Mouse (Mus musculus): ENCODE results near the gene Map2k6.

DNA sequence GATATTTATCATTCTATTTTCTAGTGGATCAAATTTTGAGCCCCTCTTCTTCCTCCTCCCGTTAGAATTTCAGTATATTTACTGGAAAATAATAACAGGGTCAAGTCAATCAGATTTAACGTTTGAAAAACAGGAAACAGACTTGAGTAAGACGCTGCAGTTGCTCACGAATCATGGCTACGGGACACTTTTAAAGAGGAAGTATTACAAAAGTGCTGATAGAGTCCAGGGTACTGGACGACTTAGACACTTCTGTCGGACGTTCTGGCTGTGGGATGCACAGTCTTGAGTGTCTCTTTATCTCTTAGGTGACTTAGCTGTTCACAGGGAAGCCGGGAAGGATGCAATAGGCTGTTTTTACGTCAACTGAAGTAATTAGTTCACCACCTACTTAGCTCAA is 139.3 kb downstream of the Map2k6 start:
- no peak for TF ChIP-seq CTCF (IDR thresholded peaks at IDR 0.05; ENCODE audit: low read depth)
- TF ChIP-seq EP300 (IDR thresholded peaks at IDR 0.05; ENCODE audit: low read depth), result no peak

Data from liver, postnatal 0 days (tissue).